Mouse (Mus musculus) heart, embryonic 13.5 days (tissue): ENCODE data around the gene Rbbp8nl. TPM values are rescaled to one million over a fixed set of nuclear protein-coding genes. Genes with fewer than 3 reads are reported as not detected.
"Not testable (repeated sequence)": the region's sequence is repeated elsewhere in the genome, so short reads cannot be mapped to it uniquely, and the experiment has no call there.

Experiments
- ATAC-seq: fragments of 200-750 bp; cut with Nextera tagmentation; 2 replicates; pipeline ENCODE4 v1.8.0; 2017; ENCODE audit warnings: moderate TSS enrichment; ENCODE audit not compliant: insufficient number of reproducible peaks, low FRiP score, low TSS enrichment; ENCODE audit errors: extremely low read depth
- H3K27ac ChIP-seq: fragments of 300-500 bp; sonication (generic); replicated peaks from 2 replicates; pipeline ENCODE4 v1.5.1; 2015; ENCODE audit warnings: moderate library complexity, mild to moderate bottlenecking, inconsistent platforms
- H3K27me3 ChIP-seq: fragments of 300-500 bp; sonication (generic); replicated peaks from 2 replicates; pipeline ENCODE4 v1.6.1; 2015; ENCODE audit warnings: mild to moderate bottlenecking, inconsistent platforms
- H3K36me3 ChIP-seq: fragments of 300-500 bp; sonication (generic); 2 replicates; pipeline ENCODE4 v1.6.1; 2015; ENCODE audit warnings: mild to moderate bottlenecking, inconsistent platforms
- H3K4me1 ChIP-seq: fragments of 300-500 bp; sonication (generic); 2 replicates; pipeline ENCODE4 v1.6.1; 2015; ENCODE audit warnings: inconsistent platforms
- H3K4me2 ChIP-seq: fragments of 300-500 bp; sonication (generic); 2 replicates; pipeline ENCODE4 v1.6.1; 2015; ENCODE audit warnings: inconsistent platforms, mild to moderate bottlenecking, moderate library complexity
- H3K4me3 ChIP-seq: fragments of 300-500 bp; sonication (generic); 2 replicates; pipeline ENCODE4 v1.5.1; 2015; ENCODE audit warnings: moderate library complexity, mild to moderate bottlenecking, inconsistent platforms
- H3K9ac ChIP-seq: fragments of 300-500 bp; sonication (generic); 2 replicates; pipeline ENCODE4 v1.6.1; 2015; ENCODE audit warnings: inconsistent platforms, mild to moderate bottlenecking, moderate library complexity
- H3K9me3 ChIP-seq: fragments of 300-500 bp; sonication (generic); 2 replicates; pipeline ENCODE4 v1.6.1; 2016; ENCODE audit warnings: inconsistent platforms
- WGBS: fragments of 180-500 bp; shearing (Covaris S2); methylation state at CpG from one replicate; pipeline ENCODE4 v1.1.7; 2015; ENCODE audit warnings: mixed read lengths; 5-methylcytosine and 5-hydroxymethylcytosine counted together
- polyA plus RNA-seq: library from polyadenylated mRNA; unstranded; fragments of >200 nt; fragmentation: Nextera tagmentation; extraction: Ambion mirVana; gene quantifications from 2 replicates; pipeline ENCODE4 v1.2.1, GENCODE M21; 2015

The Rbbp8nl gene
- polyA plus RNA-seq, 1 experiment from 2014 or later = 0.05 TPM

- H3K9me3 ChIP-seq = no peaks in the 10 kb centered on the region
- no peak overlapping the region for H3K4me2 ChIP-seq
- ATAC-seq = no peak
- H3K27ac ChIP-seq = no peak overlapping the region
- peaks cover 38% of the 10 kb centered on the region for H3K4me1 ChIP-seq
- H3K36me3 ChIP-seq = peaks cover 56% of the 10 kb centered on the region
- no peaks in the 10 kb centered on the region for H3K27me3 ChIP-seq
- H3K9ac ChIP-seq = no peak overlapping the region
- WGBS = 85% methylated on average over 10 of the region's 10 CpGs
- no peak overlapping the region for H3K4me3 ChIP-seq
Observed at GRCm38 (mm10) chr2:180269329-180269728, 20.4 kb downstream of the Rbbp8nl start.

- Histone ChIP-seq H3K4me1 (peaks cover 35% of the 10 kb centered on the region), H3K36me3 (peaks cover 70% of the 10 kb centered on the region), H3K9me3 (no peaks in the 10 kb centered on the region), H3K4me2 (no peak overlapping the region), H3K27ac (no peak overlapping the region), H3K9ac (no peak overlapping the region), H3K4me3 (no peak overlapping the region), H3K27me3 (no peaks in the 10 kb centered on the region)
- 68% methylated on average over 2 of the region's 2 CpGs for WGBS
- no peak for ATAC-seq
Observed at GRCm38 (mm10) chr2:180267955-180268354, 21.7 kb downstream of the Rbbp8nl start.

- no peak for ATAC-seq
Observed at GRCm38 (mm10) chr2:180262891-180263290, 26.8 kb downstream of the Rbbp8nl start.

GRCm38 (mm10) chr2:180262441-180262840 lies 27.2 kb downstream of the Rbbp8nl start:
- peak; percentile 15; the same call in 1 of the 2 replicates for ATAC-seq
- Histone ChIP-seq H3K27me3 (no peaks in the 10 kb centered on the region), H3K36me3 (peaks cover 87% of the 10 kb centered on the region)

More at GRCm38 (mm10) chr2:180262891-180263290, 26.8 kb downstream of the Rbbp8nl start:
- 72% methylated on average over 10 of the region's 10 CpGs for WGBS
- H3K4me1 ChIP-seq = peaks cover 21% of the 10 kb centered on the region
- no peak overlapping the region for H3K4me3 ChIP-seq
- H3K36me3 ChIP-seq = peaks cover 89% of the 10 kb centered on the region
- peak overlapping the region; percentile 29; the same call in 1 of the 2 replicates for H3K9ac ChIP-seq
- H3K27ac ChIP-seq = peak overlapping the region; percentile 46
- no peaks in the 10 kb centered on the region for H3K27me3 ChIP-seq
- no peaks in the 10 kb centered on the region for H3K9me3 ChIP-seq
- no peak overlapping the region for H3K4me2 ChIP-seq

GRCm38 (mm10) chr2:180261901-180262300 lies 27.8 kb downstream of the Rbbp8nl start:
- Histone ChIP-seq H3K27ac (peak overlapping the region; percentile 39; the same call in 1 of the 2 replicates), H3K4me3 (no peak overlapping the region), H3K9me3 (no peaks in the 10 kb centered on the region), H3K27me3 (no peaks in the 10 kb centered on the region), H3K4me1 (peaks cover 25% of the 10 kb centered on the region), H3K4me2 (no peak overlapping the region), H3K36me3 (peaks cover 82% of the 10 kb centered on the region), H3K9ac (no peak overlapping the region)
- WGBS = 84% methylated on average over 7 of the region's 7 CpGs
- no peak for ATAC-seq

More at GRCm38 (mm10) chr2:180262441-180262840, 27.2 kb downstream of the Rbbp8nl start:
- no peak overlapping the region for H3K4me2 ChIP-seq
- H3K4me1 ChIP-seq = peaks cover 25% of the 10 kb centered on the region
- no peaks in the 10 kb centered on the region for H3K9me3 ChIP-seq
- 52% methylated on average over 3 of the region's 3 CpGs for WGBS
- no peak overlapping the region for H3K9ac ChIP-seq
- no peak overlapping the region for H3K4me3 ChIP-seq
- peak overlapping the region; percentile 46; the same call in 1 of the 2 replicates for H3K27ac ChIP-seq

GRCm38 (mm10) chr2:180260610-180261480 lies 28.8 kb downstream of the Rbbp8nl start:
- Histone ChIP-seq H3K4me1 (peaks cover 33% of the 10 kb centered on the region), H3K36me3 (peaks cover 71% of the 10 kb centered on the region), H3K9me3 (no peaks in the 10 kb centered on the region), H3K4me2 (no peak overlapping the region), H3K9ac (no peak overlapping the region), H3K4me3 (no peak overlapping the region), H3K27ac (0 out of 2 replicates have a peak overlapping the region, but pooled peaks have one; percentile 39), H3K27me3 (no peaks in the 10 kb centered on the region)
- ATAC-seq = no peak
- WGBS = 60% methylated on average over 8 of the region's 8 CpGs

GRCm38 (mm10) chr2:180259826-180260609 lies 29.7 kb downstream of the Rbbp8nl start:
- Histone ChIP-seq H3K4me1 (peaks cover 36% of the 10 kb centered on the region), H3K36me3 (peaks cover 69% of the 10 kb centered on the region)
- not testable (repeated sequence) for H3K4me2 ChIP-seq, H3K9ac ChIP-seq, H3K4me3 ChIP-seq, H3K27ac ChIP-seq, H3K9me3 ChIP-seq, H3K27me3 ChIP-seq, ATAC-seq
- WGBS = 66% methylated on average over 17 of the region's 17 CpGs

GRCm38 (mm10) chr2:180258951-180259484 lies 30.7 kb downstream of the Rbbp8nl start:
- not testable (repeated sequence) for ATAC-seq, H3K4me3 ChIP-seq, H3K27me3 ChIP-seq, H3K9me3 ChIP-seq, H3K27ac ChIP-seq, H3K4me2 ChIP-seq
- WGBS = 68% methylated on average over 10 of the region's 10 CpGs
- Histone ChIP-seq H3K4me1 (peaks cover 36% of the 10 kb centered on the region), H3K36me3 (peaks cover 62% of the 10 kb centered on the region), H3K9ac (peak overlapping the region; percentile 50; the same call in 1 of the 2 replicates)

GRCm38 (mm10) chr2:180257963-180258865 lies 31.5 kb downstream of the Rbbp8nl start:
- no peak for ATAC-seq
- Histone ChIP-seq H3K4me2 (peak overlapping the region; percentile 89), H3K9ac (peak overlapping the region; percentile 97), H3K9me3 (no peaks in the 10 kb centered on the region), H3K27ac (peak overlapping the region; percentile 87; the same call in 1 of the 2 replicates), H3K4me1 (peaks cover 35% of the 10 kb centered on the region), H3K27me3 (no peaks in the 10 kb centered on the region), H3K36me3 (peaks cover 54% of the 10 kb centered on the region), H3K4me3 (peak overlapping the region; percentile 98)
- WGBS = 51% methylated on average over 11 of the region's 11 CpGs

GRCm38 (mm10) chr2:180257001-180257521 lies 32.6 kb downstream of the Rbbp8nl start, which contains the start of gene Rps21:
TSS of gene Rps21 (plus strand) at chr2:180257377.
- peak within 1 kb of the TSS; percentile 97 for H3K9ac ChIP-seq
- peaks cover 42% of the 10 kb centered on the region for H3K36me3 ChIP-seq
- peak within 1 kb of the TSS; percentile 98 for H3K4me3 ChIP-seq
- peak; percentile 93 for ATAC-seq
- no peaks in the 10 kb centered on the region for H3K27me3 ChIP-seq
- under 1% methylated on average over 38 of the region's 38 CpGs for WGBS
- peak within 1 kb of the TSS; percentile 95 for H3K27ac ChIP-seq
- peaks cover 23% of the 10 kb centered on the region for H3K4me1 ChIP-seq
- peak within 1 kb of the TSS; percentile 89 for H3K4me2 ChIP-seq
- H3K9me3 ChIP-seq = no peaks in the 10 kb centered on the region
